Mouse (Mus musculus) neural tube, embryonic 15.5 days (tissue): Measurements from ENCODE around the gene Fbxo24. TPM values are rescaled to one million over a fixed set of nuclear protein-coding genes. Genes with fewer than 3 reads are reported as not detected.
"Not testable (repeated sequence)": the region's sequence is repeated elsewhere in the genome, so short reads cannot be mapped to it uniquely, and the experiment has no call there.

ENCODE experiments used
- ATAC-seq: fragments of 200-750 bp; cut with Nextera tagmentation; 2 replicates; pipeline ENCODE4 v1.8.0; 2017; ENCODE audit warnings: mild to moderate bottlenecking, moderate TSS enrichment, moderate library complexity; ENCODE audit not compliant: low FRiP score
- H3K27ac ChIP-seq: fragments of 300-500 bp; sonication (generic); replicated peaks from 2 replicates; pipeline ENCODE4 v1.5.1; 2015; ENCODE audit warnings: mild to moderate bottlenecking, inconsistent platforms
- H3K27me3 ChIP-seq: fragments of 300-500 bp; sonication (generic); replicated peaks from 2 replicates; pipeline ENCODE4 v1.6.1; 2015; ENCODE audit warnings: inconsistent platforms
- H3K36me3 ChIP-seq: fragments of 300-500 bp; sonication (generic); 2 replicates; pipeline ENCODE4 v1.6.1; 2015; ENCODE audit warnings: inconsistent platforms
- H3K4me1 ChIP-seq: fragments of 300-500 bp; sonication (generic); 2 replicates; pipeline ENCODE4 v1.6.1; 2015; ENCODE audit warnings: inconsistent platforms
- H3K4me2 ChIP-seq: fragments of 300-500 bp; sonication (generic); 2 replicates; pipeline ENCODE4 v1.6.1; 2015; ENCODE audit warnings: inconsistent platforms, mild to moderate bottlenecking, moderate library complexity
- H3K4me3 ChIP-seq: fragments of 300-500 bp; sonication (generic); replicated peaks from 2 replicates; pipeline ENCODE4 v1.5.1; 2015; ENCODE audit warnings: mild to moderate bottlenecking, inconsistent platforms
- H3K9ac ChIP-seq: fragments of 300-500 bp; sonication (generic); replicated peaks from 2 replicates; pipeline ENCODE4 v1.6.1; 2015; ENCODE audit warnings: mild to moderate bottlenecking, inconsistent platforms
- H3K9me3 ChIP-seq: fragments of 300-500 bp; sonication (generic); replicated peaks from 2 replicates; pipeline ENCODE4 v1.6.1; 2016; ENCODE audit warnings: inconsistent platforms
- WGBS: fragments of 180-500 bp; shearing (Covaris S2); methylation state at CpG from one replicate; pipeline ENCODE4 v1.1.7; 2015; ENCODE audit warnings: mixed read lengths; 5-methylcytosine and 5-hydroxymethylcytosine counted together
- polyA plus RNA-seq: library from polyadenylated mRNA; unstranded; fragments of >200 nt; fragmentation: Nextera tagmentation; extraction: Ambion mirVana; gene quantifications from 2 replicates; pipeline ENCODE4 v1.2.1, GENCODE M21; 2015

Fbxo24 gene
- polyA plus RNA-seq, 1 experiment from 2014 or later, result 0.09 TPM

DNA sequence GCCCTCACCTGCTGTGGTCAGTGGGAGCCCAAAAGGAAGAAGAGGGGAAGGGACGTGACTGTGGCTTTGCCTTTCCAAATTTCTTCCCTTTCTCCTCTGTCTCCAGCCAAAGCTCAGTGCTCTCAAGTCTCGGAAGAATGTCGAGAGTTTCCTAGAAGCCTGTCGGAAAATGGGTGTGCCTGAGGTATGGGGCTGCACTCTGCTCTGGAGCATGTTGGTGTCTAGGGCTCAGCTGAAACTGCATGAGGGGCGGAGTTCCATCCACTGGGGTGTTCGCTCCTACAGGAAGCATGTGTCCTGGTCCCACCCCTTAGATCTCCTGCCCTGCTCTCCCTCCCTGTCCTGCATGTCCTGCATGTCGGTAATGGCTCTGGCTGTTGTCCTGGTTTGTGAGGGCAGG is 10.7 kb upstream of the Fbxo24 start:
- 91% methylated on average over 7 of the region's 7 CpGs for WGBS
- H3K9me3 ChIP-seq, result no peaks in the 10 kb centered on the region
- no peak overlapping the region for H3K4me3 ChIP-seq
- peaks cover 73% of the 10 kb centered on the region for H3K36me3 ChIP-seq
- H3K4me1 ChIP-seq, result no peaks in the 10 kb centered on the region
- no peak overlapping the region for H3K27ac ChIP-seq
- peaks cover 14% of the 10 kb centered on the region; the same call in 1 of the 2 replicates for H3K27me3 ChIP-seq
- no peak for ATAC-seq
- H3K4me2 ChIP-seq, result no peak overlapping the region
- no peak overlapping the region for H3K9ac ChIP-seq

DNA sequence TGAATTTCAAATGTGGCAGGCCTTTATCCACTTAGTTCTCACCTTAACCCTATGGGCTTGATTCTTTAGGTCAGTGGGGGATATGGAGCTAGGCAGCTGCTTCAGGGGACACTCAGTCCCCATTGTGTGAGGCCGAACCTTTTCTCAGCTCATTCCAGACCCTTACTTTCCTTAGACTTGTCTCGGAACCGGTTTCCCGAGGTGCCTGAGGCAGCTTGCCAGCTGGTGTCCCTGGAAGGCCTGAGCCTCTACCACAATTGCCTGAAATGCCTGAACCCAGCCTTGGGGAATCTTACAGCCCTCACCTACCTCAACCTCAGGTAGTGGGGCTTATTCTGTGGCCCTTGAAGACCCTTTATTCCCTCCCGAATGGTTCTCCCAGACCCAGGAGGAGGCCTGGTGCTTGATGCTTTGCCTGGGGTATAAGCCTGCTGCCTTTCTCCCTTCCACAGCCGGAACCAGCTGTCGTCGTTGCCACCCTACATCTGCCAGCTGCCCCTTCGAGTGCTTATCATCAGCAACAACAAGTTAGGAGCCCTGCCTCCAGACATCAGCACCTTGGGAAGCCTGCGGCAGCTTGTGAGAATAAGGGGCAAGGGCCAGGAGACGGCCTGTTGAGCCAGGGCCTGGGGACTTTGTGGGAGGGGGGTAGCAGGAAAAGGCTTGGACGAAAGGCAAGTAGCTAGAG is 4.7 kb upstream of the Fbxo24 start:
- 82% methylated on average over 12 of the region's 12 CpGs for WGBS

DNA sequence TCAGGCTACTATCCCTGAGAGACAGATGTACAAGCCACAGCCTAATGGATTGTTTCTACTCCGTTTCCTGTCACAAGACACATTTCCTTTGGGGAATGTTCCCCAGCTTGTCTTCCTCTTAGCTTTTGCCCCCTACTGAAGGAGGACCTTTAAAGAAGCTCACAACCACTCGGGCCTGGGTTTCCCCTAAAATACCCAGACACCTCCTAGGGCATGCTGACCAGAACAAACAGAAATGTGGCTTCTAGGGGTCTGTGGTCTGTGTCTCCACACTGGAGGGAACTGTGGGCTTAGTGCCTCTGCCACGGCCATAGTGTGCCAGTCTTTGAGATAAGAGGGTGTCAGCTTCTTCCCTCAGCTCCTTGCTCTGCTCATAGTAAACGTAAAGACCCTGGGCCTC is 2.8 kb upstream of the Fbxo24 start:
- WGBS, result 69% methylated on average over 4 of the region's 4 CpGs
- peak overlapping the region; percentile 96 for H3K4me2 ChIP-seq
- peaks cover 43% of the 10 kb centered on the region for H3K4me1 ChIP-seq
- peak overlapping the region; percentile 41; the same call in 1 of the 2 replicates for H3K27ac ChIP-seq
- no peak overlapping the region for H3K4me3 ChIP-seq
- no peaks in the 10 kb centered on the region for H3K9me3 ChIP-seq
- ATAC-seq, result no peak
- H3K9ac ChIP-seq, result peak overlapping the region; percentile 17; the same call in 1 of the 2 replicates
- peaks cover 26% of the 10 kb centered on the region for H3K36me3 ChIP-seq
- H3K27me3 ChIP-seq, result no peaks in the 10 kb centered on the region

More for the DNA sequence above, 4.7 kb upstream of the Fbxo24 start:
- peaks cover 46% of the 10 kb centered on the region for H3K36me3 ChIP-seq
- no peak overlapping the region for H3K4me3 ChIP-seq
- ATAC-seq, result no peak
- no peak overlapping the region; the same call in 1 of the 2 replicates for H3K9ac ChIP-seq
- no peaks in the 10 kb centered on the region for H3K9me3 ChIP-seq
- H3K27me3 ChIP-seq, result no peaks in the 10 kb centered on the region
- peaks cover 37% of the 10 kb centered on the region for H3K4me1 ChIP-seq
- no peak overlapping the region for H3K4me2 ChIP-seq
- no peak overlapping the region for H3K27ac ChIP-seq

GRCm38 (mm10) chr5:137631171-137631570 is 2.4 kb upstream of the Fbxo24 start:
- WGBS, result 63% methylated on average over 9 of the region's 9 CpGs
- Histone ChIP-seq H3K27ac (peak overlapping the region; percentile 38; the same call in 1 of the 2 replicates), H3K4me3 (no peak overlapping the region; the same call in 1 of the 2 replicates), H3K4me1 (peaks cover 43% of the 10 kb centered on the region), H3K36me3 (peaks cover 23% of the 10 kb centered on the region), H3K4me2 (peak overlapping the region; percentile 96), H3K9ac (peak overlapping the region; percentile 28; the same call in 1 of the 2 replicates), H3K27me3 (no peaks in the 10 kb centered on the region), H3K9me3 (no peaks in the 10 kb centered on the region)
- no peak for ATAC-seq

DNA sequence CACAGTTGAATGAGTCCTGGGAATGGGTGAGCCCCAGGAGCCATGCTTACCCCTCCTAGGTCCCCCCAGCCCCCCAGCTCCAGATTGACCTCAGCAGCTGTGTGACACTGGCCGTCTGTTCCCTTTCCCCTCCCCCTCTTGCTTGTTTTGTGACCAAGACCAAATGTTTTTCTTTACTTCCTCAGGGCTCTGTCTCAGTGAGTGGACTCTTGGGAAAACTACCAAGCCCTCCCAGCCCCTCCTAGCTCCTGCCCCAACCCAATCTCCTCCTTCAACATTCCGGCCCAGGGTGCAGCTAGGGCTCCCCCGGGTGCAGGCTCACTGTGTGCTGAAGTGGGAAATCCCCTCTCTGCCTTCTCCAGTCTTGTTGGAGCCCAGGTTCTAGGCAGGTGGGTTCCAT is 1.8 kb upstream of the Fbxo24 start:
- Histone ChIP-seq H3K36me3 (peaks cover 17% of the 10 kb centered on the region), H3K4me1 (peaks cover 43% of the 10 kb centered on the region), H3K27me3 (no peaks in the 10 kb centered on the region), H3K9ac (peak overlapping the region; percentile 89), H3K4me3 (peak overlapping the region; percentile 99), H3K9me3 (no peaks in the 10 kb centered on the region), H3K27ac (peak overlapping the region; percentile 60; the same call in 1 of the 2 replicates), H3K4me2 (peak overlapping the region; percentile 96)
- no peak for ATAC-seq
- 33% methylated on average over 3 of the region's 3 CpGs for WGBS

DNA sequence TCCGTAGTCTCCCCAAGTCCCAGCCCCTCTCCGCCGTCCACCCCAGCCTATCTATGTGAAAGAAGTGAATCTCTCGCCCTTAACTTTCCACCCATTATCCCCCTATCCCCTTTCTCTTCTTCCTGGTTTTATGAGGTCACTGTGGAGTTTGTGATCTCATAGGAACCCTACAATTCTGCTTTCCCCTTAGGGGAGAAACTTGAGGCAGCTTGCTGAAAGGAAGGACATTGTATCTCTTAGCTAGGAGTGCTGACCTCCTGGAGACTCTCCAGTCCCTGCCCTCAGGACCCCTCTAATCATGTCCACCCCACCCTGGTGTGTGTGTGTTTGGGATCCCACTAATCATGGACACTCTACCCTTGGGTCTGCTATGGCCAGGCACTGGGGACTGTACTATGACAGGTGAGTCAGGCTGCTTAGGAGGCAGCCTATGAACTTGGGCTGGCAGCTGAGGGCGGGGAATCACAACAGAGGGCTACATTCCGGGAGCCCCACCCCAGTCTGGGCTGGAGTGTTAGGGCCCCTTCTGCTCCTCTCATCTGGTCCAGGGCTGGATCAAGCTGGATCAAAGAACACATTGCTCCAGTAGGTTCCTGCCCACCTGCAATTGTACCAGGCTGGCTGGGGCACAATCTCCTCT is 1.2 kb upstream of the Fbxo24 start:
- Histone ChIP-seq H3K27ac (peak overlapping the region; percentile 92), H3K4me3 (peak overlapping the region; percentile 99), H3K9ac (peak overlapping the region; percentile 89), H3K36me3 (peaks cover 12% of the 10 kb centered on the region; the same call in 1 of the 2 replicates), H3K4me2 (peak overlapping the region; percentile 96), H3K9me3 (no peaks in the 10 kb centered on the region), H3K4me1 (peaks cover 43% of the 10 kb centered on the region), H3K27me3 (no peaks in the 10 kb centered on the region)
- ATAC-seq, result no peak
- WGBS, result 29% methylated on average over 6 of the region's 6 CpGs

GRCm38 (mm10) chr5:137629306-137629721 is 512 bp upstream of the Fbxo24 start:
- Histone ChIP-seq H3K4me3 (peak overlapping the region; percentile 99), H3K27me3 (no peaks in the 10 kb centered on the region), H3K9me3 (no peaks in the 10 kb centered on the region), H3K4me2 (peak overlapping the region; percentile 96), H3K4me1 (peaks cover 43% of the 10 kb centered on the region), H3K27ac (peak overlapping the region; percentile 92), H3K36me3 (peaks cover 12% of the 10 kb centered on the region; the same call in 1 of the 2 replicates), H3K9ac (peak overlapping the region; percentile 89)
- under 1% methylated on average over 23 of the region's 23 CpGs for WGBS
- peak; percentile 20; the same call in 1 of the 2 replicates for ATAC-seq

DNA sequence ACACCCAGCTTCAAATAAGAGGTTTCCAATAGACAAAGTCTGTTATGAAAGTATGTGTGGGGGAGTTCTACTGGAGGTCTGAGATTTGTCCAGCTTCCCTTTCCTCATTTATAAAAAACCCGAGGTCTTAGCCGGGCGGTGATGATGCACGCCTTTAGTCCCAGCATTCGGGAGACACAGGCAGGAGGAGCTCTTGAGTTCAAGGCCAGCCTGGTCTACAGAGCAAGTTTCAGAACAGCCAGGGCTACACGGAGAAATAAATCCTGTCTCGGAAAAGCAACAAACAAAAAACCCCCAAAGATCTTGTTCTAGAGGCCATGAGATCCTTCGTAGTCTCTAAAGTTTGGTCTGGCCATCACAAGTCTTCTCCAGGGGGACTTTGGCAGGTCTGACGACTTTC is 811 bp downstream of the Fbxo24 start:
- Histone ChIP-seq H3K4me3 (peak overlapping the region; percentile 59), H3K36me3 (no peaks in the 10 kb centered on the region), H3K27ac (peak overlapping the region; percentile 91), H3K4me1 (peaks cover 39% of the 10 kb centered on the region), H3K27me3 (no peaks in the 10 kb centered on the region), H3K9ac (peak overlapping the region; percentile 67), H3K4me2 (peak overlapping the region; percentile 74), H3K9me3 (no peaks in the 10 kb centered on the region)
- no peak for ATAC-seq
- 5% methylated on average over 9 of the region's 9 CpGs for WGBS

GRCm38 (mm10) chr5:137623937-137624530 is 4.8 kb downstream of the Fbxo24 start:
- Histone ChIP-seq H3K27ac (no peak overlapping the region), H3K36me3 (no peaks in the 10 kb centered on the region), H3K9me3 (no peaks in the 10 kb centered on the region), H3K27me3 (no peaks in the 10 kb centered on the region), H3K4me3 (no peak overlapping the region), H3K4me2 (no peak overlapping the region), H3K4me1 (peaks cover 6% of the 10 kb centered on the region), H3K9ac (no peak overlapping the region)
- 89% methylated on average over 11 of the region's 11 CpGs for WGBS
- ATAC-seq, result no peak

GRCm38 (mm10) chr5:137615347-137615746 is 13.5 kb downstream of the Fbxo24 start:
- no peak overlapping the region for H3K4me2 ChIP-seq
- no peak overlapping the region for H3K4me3 ChIP-seq
- H3K9me3 ChIP-seq, result no peaks in the 10 kb centered on the region
- 0 out of 2 replicates have a peak, but pooled peaks cover 6% of the 10 kb centered on the region for H3K4me1 ChIP-seq
- no peaks in the 10 kb centered on the region for H3K27me3 ChIP-seq
- WGBS, result 90% methylated on average over 7 of the region's 7 CpGs
- H3K36me3 ChIP-seq, result no peaks in the 10 kb centered on the region
- ATAC-seq, result no peak
- no peak overlapping the region for H3K27ac ChIP-seq
- H3K9ac ChIP-seq, result no peak overlapping the region

GRCm38 (mm10) chr5:137614921-137615320 is 13.9 kb downstream of the Fbxo24 start:
- WGBS, result 90% methylated on average over 2 of the region's 2 CpGs
- H3K36me3 ChIP-seq, H3K27ac ChIP-seq, H3K4me2 ChIP-seq, H3K27me3 ChIP-seq, H3K4me3 ChIP-seq, ATAC-seq, H3K4me1 ChIP-seq, H3K9me3 ChIP-seq, H3K9ac ChIP-seq: not testable (repeated sequence)
